Mouse (Mus musculus) neural tube, embryonic 10.5 days (tissue): ENCODE measurements around the gene St8sia1.

Source experiments
- DNase-seq: peaks from one replicate; pipeline ENCODE4 v3.0.0-alpha.2; 2017; ENCODE audit warnings: low spot score; ENCODE audit errors: extremely low spot score

St8sia1 gene

GRCm38 (mm10) chr6:142909771-142910105 is 54.5 kb downstream of the St8sia1 start:
- DNase-seq, result no peak

- DNase-seq, result no peak
These were observed 55.1 kb downstream of the St8sia1 start for GRCm38 (mm10) chr6:142908911-142909770.

DNA sequence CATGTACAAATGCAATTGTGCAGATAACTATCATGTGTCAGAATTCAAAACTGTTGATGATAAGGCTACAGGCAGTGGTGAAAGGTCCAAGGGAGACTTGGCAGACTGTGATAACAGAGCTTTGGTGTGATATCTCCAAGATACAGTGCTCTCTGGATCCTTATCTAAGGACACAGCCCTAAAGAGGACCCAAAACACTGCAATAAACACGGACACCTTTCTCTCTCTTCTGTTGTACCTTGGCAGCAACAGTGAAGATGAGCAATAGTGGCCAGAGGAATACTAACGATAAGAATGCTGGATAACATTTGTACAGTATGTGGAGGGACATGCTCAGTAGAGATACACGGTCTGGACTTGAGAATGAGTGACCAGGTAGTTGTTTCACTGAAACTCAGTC is 55.8 kb downstream of the St8sia1 start:
- DNase-seq, result no peak

- DNase-seq, result no peak
These were observed 68.9 kb downstream of the St8sia1 start for GRCm38 (mm10) chr6:142895371-142895770.

DNA sequence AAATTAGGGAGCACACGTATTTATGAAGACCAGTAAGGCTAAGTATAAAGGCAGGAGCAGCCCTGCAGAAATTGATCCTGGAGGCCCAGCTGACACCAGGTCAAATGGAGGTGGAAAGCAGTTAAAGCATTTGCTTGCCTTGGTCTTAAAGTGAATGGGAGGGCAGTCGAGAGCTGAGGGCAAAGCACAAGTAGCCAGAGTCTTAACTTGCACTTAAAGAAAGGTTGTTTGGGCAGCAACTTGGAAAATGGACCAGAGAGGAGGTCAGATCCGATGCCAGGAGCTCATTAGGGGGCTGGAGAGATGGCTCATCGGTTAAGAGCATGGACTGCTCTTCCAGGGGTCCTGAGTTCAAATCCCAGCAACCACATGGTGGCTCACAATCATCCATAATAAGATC is 70.5 kb downstream of the St8sia1 start:
- DNase-seq, result no peak

DNA sequence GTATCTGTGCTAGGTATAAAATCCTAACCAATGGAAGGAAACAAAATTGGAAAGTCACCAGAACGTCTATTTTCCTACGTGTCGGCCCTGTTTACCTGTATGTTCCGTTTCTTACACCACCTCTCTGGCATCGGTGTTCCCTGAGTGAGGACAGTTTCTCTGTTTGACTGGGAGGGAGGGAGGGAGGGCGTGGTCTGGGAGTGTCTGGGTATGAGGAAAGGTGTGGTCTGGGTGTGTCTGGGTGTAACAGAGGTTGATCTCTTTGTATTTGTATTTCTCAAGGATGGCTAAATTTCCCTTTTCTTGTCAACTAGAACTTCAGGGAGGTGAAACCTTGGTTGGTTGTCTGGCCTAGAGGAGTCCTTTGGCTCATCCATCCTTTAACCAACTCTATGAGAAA is 73.9 kb downstream of the St8sia1 start:
- DNase-seq, result no peak

GRCm38 (mm10) chr6:142888970-142889740 is 75.1 kb downstream of the St8sia1 start:
- no peak for DNase-seq

GRCm38 (mm10) chr6:142888346-142888745 is 75.9 kb downstream of the St8sia1 start:
- no peak for DNase-seq

DNA sequence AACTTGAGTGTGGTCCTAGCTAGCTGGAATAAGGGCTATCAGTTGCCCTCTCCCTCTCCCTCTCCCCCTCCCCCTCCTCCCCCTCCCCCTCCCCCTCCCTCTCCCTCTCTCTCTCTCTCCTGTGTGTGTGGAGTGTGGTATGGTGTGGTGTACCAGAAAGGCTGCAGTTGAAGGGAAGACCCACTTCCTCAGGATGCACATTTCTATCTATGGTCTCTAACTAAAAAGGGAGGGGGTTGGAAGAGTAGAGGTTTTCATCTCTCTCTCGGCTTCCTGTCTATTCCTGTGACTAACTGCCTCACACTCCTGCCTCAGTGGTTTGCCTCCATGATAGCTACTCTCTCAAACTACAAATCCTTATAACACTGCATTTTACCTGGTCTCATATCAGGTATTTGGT is 76.9 kb downstream of the St8sia1 start:
- no peak for DNase-seq

DNA sequence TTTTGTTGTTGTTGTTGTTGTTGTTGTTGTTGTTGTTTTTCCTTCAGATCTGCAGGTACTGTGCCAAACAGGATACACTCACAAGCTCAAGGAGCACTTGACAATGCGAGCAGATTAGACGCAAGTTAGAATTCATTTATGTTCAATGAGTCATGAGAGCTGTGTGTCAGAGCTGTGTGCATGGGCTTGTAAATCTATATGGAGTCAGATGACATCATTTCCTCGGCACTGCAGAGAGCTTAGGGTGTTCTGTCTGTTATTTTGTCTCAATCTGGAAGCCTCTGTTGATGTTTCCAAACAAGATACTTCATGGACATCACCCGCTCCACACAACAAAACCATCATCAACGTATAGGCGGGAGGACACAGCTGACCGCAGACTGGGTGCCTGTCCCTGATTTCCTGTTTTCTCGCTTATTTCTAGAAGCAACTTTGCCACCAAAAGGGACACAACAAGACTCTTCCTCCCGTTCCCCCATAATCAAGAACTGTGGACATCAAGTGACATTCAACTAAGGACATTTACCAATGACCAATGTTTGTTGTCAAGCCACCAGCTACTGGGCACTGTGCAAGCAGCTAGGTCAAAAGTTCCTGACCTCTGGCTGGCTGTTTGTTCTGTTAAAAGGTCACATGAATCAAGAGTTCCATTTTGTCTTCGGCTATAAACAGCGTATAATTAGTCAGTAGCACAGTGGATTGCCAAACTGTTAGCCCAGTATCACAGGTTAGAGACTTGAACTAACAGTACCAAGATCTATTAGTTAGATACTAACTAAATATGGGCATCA is 78.7 kb downstream of the St8sia1 start:
- no peak for DNase-seq

DNA sequence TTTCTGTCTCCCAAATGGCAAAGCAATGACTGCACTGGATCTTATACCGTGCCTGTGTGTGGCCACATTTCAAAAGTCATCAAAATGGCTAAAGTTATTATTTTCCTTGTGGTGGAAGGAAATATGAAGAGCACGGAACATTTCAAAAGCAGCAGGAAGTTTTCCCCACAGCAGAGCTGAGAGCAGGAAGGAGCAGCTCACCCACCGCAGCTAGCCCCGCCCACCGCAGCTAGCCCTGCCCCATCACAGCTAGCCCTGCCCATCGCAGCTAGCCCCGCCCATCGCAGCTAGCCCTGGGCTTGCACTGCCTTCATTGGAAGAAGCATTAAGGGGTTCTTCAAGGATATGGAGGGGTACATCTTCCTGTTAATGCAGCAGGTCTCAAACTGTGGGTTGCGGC is 80.1 kb downstream of the St8sia1 start:
- DNase-seq, result no peak

DNA sequence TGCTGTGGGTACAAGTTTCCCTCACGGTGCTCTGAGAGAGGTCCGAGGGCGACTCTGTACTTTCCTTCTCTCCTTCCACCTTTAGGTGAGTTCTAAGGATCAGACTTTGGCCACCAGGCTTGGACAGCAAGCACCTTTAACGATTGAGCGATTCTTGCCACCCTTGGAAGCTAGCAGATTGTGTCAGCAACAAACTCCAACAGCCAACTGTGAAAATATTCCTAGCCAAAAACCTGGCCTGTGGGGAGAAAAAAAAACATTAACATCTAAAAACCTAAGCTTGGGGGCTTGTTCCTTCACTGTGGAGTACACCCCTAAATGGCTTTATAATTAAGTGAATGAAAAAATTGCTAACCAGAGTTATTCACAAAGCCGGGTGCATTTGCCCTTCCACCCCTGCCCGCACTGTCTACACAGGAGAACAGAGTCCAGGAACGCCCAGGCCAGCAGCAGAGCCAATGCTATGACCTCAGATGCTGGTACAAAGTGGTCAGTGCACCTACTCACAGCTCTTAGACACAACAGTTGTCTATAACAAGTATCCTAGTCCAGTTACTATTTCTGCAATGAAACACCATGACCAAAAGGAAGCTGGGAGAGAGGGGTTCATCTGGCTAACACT is 83.3 kb downstream of the St8sia1 start:
- DNase-seq, result no peak

DNA sequence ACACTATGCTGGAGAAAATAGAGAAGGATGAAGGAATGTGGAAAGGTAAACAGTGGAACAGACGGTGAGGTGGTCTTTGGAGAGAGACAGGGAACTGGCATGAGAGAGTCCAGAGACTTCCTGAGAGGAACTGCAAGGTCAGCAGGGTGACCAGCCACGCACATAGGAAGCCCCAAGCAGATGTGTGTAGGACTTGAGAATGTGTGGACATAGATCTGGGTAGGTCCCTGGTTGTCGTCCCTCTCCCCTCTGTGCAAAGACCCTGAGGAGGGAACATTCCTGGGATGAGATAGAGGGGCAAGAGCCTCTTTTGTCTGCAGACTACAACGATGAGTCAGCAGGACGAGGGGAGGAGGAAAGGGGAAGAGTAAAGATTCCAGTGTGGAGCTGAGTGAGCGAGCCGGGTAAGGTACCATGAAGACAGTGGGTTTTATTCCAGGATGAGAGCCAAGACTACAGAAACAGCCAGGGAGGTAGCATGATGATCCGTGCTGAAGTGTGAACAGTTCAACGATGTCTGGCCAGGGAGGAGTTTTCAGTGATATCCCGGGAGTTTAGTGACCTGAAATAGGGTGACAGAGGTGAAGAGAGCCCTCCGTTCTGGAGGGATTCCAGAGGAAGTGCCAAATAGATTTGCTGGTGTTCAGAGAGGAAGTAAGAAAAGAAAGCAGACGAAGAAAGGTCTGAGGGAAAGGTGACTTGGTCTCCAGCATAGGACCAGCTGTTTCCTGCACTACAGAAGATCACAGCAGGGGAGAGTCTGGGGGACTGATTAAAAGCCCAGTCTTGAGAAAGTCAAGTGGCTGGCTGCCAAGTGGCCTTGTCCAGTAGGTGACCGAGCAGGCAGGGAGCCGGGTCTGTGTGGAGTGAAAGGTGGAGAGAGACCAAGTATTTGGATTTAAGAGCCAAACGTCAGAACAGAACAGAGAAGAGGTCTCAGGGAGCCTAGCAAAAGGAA is 85.2 kb downstream of the St8sia1 start:
- no peak for DNase-seq

GRCm38 (mm10) chr6:142877221-142877620 is 87.0 kb downstream of the St8sia1 start:
- no peak for DNase-seq

DNA sequence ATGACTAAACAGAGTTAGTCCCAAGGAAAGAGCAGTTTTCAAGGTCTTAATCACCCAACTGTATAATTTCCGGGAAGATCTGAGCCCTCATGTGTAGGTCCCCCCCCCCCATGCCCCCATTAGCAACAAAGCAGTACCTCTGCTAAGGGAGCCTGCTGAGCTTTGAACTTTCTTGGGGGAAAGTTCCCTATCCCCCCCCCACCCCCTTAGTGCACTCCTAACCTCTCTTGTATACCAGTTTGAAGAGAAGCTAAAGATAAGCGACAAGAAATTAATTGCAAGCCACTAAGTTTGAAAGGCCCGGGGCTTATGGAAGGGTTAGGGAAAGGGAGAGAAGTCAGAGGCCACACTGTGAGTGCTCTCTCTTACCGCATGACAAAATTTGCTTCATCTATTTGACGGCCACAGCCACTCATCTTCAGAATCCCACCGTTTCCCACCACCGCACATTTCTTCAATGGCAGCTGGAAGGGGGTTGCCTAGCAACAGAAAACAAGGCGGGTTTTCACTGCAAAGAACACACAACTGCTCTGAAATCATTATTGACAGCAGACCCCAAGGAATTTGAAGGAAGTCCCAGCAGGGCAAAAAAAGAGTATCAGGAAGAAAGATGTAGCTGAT is 87.9 kb downstream of the St8sia1 start:
- DNase-seq, result peak; percentile 73

- no peak for DNase-seq
These were observed 90.3 kb downstream of the St8sia1 start for GRCm38 (mm10) chr6:142873795-142874563.

DNA sequence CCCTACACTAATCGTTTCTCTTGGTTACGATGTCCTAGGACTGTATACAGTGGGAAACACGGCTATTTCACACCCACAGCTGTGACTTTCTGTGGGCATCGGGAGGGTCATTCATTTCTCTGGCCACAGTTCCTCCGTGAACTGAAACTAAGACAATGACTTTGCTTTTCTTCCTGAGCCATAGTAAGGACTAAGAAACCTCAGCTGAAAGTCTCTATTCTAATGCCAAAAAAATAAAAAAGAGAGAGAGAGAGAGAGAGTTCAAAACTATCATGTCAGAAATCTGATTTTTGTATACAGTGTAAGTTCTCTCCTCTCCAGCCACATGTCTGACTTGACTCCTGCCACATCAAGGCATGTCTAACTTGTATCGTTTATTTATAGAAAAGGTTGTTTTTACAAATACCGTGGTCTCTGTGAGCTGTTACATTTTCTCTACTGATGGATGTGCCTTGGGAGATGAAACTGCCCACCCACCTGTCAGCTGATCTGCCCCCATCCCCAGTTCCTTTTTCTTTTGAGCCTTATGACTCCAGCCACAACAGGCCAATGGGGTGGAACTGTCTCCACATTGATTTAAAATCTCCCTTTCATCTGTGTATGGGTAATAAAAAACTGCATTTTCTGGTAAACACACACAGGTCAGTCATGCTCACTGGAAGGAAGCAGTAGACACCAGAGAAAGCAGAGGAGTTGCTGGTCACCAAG is 94.4 kb downstream of the St8sia1 start:
- DNase-seq, result no peak

DNA sequence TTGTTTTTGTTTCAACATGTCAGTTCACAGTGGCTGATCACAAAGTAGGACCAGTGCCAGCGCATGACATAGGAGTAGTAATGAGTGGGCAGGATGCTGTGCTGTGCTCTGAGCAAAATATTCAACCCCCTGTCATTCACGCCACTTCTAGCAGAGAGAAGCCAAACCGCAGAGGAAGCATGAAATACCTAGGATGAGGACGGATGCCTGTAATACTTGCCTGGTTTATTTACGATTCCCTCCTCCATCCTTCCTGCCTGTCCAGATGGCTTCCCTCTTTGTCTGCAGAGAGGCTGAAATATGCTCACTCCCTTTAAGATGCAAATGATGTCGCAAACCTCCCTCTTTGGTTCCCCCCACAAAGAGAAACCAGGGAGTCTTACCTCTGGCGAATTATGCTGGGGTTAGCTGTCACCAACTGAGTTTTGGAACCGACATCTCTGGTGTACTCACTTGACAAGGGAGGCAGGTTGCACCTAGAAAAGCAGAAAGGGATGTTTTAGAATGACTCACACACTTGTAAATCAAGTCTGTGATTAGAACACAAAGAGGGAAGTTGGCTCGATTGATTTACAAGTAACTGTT is 96.7 kb downstream of the St8sia1 start:
- peak; percentile 57 for DNase-seq
